8 mouse cellular contexts compared by ENCODE assay signal in the genomic region with DNA sequence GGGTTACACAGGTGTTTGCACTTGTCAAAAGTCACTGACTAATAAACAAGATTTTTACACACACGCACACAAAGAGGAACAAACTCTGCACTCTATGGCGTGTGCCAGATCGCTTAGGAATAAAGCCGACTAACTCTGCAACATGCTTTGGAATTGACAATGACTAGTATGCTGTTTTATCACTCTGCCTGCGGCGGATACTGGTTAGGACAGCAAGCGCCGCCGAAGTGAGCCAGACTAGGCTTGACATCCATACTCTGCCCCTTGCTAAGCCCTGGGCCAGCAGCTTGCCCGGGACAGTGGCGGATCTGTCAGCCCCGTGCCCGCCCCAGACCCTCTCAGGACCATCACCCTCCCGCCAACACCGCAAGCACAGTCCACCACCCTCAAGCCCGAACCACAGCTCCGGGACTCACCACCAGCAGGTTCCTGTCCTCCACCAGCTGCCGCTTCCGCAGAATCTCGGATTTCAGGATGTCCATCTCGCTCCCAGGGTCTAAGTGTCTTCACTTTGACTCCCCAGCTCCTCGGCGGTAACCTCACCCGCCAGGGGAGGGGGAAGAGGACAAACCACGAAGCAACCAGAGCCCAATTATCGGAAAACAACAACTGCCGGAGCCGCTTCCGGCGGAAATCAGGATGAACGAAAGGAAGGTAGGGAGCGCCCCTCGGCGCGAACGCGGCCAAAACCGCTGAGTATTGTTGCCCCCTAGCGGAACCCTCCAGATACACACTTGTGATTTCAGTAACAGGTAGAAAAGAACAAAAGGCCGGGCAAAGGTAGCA. TPM values are rescaled to one million over a fixed set of nuclear protein-coding genes. Genes with fewer than 3 reads are reported as not detected.
DNase-seq lines count a peak whose midpoint lies in the region; ATAC-seq and TF ChIP-seq lines count a peak whose summit lies in the region.

Prpf18 (minus strand) TSS at position 614 of the 786 bp plus-strand sequence.

- no peaks in the 10 kb centered on the region for H3K27me3 ChIP-seq in embryonic facial prominence, embryonic 14.5 days (replicated peaks; ENCODE audit: control insufficient read depth, insufficient read depth, low read length)
- no peaks in the 10 kb centered on the region for H3K27me3 ChIP-seq in limb, embryonic 14.5 days (ENCODE audit: control insufficient read depth, insufficient read depth, low read length)
- H3K27me3 ChIP-seq in midbrain, postnatal 0 days (ENCODE audit: insufficient read depth, low read length): no peaks in the 10 kb centered on the region

- TF ChIP-seq CTCF in midbrain, postnatal 0 days (IDR thresholded peaks at IDR 0.05): peak; percentile 89

- ATAC-seq in embryonic facial prominence, embryonic 14.5 days (ENCODE audit: low read depth): peak; percentile 88
- ATAC-seq in limb, embryonic 14.5 days (ENCODE audit: low FRiP score, low read depth): peak; percentile 87
- ATAC-seq in midbrain, postnatal 0 days (ENCODE audit: low FRiP score): peak; percentile 88

- H3K36me3 ChIP-seq in embryonic facial prominence, embryonic 14.5 days (ENCODE audit: control insufficient read depth, insufficient read depth, low read length): peaks cover 10% of the 10 kb centered on the region
- peaks cover 12% of the 10 kb centered on the region for H3K36me3 ChIP-seq in limb, embryonic 14.5 days (ENCODE audit: control insufficient read depth, insufficient read depth, low read length)
- H3K36me3 ChIP-seq in midbrain, postnatal 0 days (ENCODE audit: insufficient read depth, low read length): peaks cover 3% of the 10 kb centered on the region; the same call in 1 of the 2 replicates

- H3K4me3 ChIP-seq in embryonic facial prominence, embryonic 14.5 days (ENCODE audit: low read depth, low read length): peak within 1 kb of the TSS; percentile 97
- peak within 1 kb of the TSS; percentile 89 for H3K4me3 ChIP-seq in limb, embryonic 14.5 days (replicated peaks; ENCODE audit: low read length)
- peak within 1 kb of the TSS; percentile 59 for H3K4me3 ChIP-seq in midbrain, postnatal 0 days (ENCODE audit: low read depth, low read length)

- H3K4me1 ChIP-seq in embryonic facial prominence, embryonic 14.5 days (ENCODE audit: control insufficient read depth, insufficient read depth, low read length): peaks cover 4% of the 10 kb centered on the region; the same call in 1 of the 2 replicates
- H3K4me1 ChIP-seq in limb, embryonic 14.5 days (ENCODE audit: control insufficient read depth, insufficient read depth, low read length): peaks cover 4% of the 10 kb centered on the region
- peaks cover 3% of the 10 kb centered on the region for H3K4me1 ChIP-seq in midbrain, postnatal 0 days (ENCODE audit: insufficient read depth, low read length)

- peak; percentile 30; the same call in 1 of the 2 replicates for TF ChIP-seq POLR2A in limb, embryonic 14.5 days (IDR thresholded peaks at IDR 0.05; ENCODE audit: borderline replicate concordance, extremely low read depth, insufficient read depth, insufficient read length)

- H3K4me2 ChIP-seq in embryonic facial prominence, embryonic 14.5 days (ENCODE audit: low read depth, low read length): peak within 1 kb of the TSS; percentile 77
- peak within 1 kb of the TSS; percentile 58 for H3K4me2 ChIP-seq in limb, embryonic 14.5 days (replicated peaks; ENCODE audit: low read depth, low read length, severe bottlenecking)
- peak within 1 kb of the TSS; percentile 72 for H3K4me2 ChIP-seq in midbrain, postnatal 0 days (ENCODE audit: low read depth, low read length, poor library complexity, severe bottlenecking)

- peak within 1 kb of the TSS; percentile 63 for H3K27ac ChIP-seq in embryonic facial prominence, embryonic 14.5 days (replicated peaks; ENCODE audit: low read depth, low read length)
- peak within 1 kb of the TSS; percentile 55; the same call in 1 of the 2 replicates for H3K27ac ChIP-seq in limb, embryonic 14.5 days (replicated peaks; ENCODE audit: low read depth, low read length)
- peak within 1 kb of the TSS; percentile 62 for H3K27ac ChIP-seq in midbrain, postnatal 0 days (ENCODE audit: low read depth, low read length)

- H3K9me3 ChIP-seq in embryonic facial prominence, embryonic 14.5 days (ENCODE audit: control insufficient read depth, low read length): no peaks in the 10 kb centered on the region
- no peaks in the 10 kb centered on the region for H3K9me3 ChIP-seq in limb, embryonic 14.5 days (ENCODE audit: control insufficient read depth, low read length)
- H3K9me3 ChIP-seq in midbrain, postnatal 0 days (ENCODE audit: low read length): no peaks in the 10 kb centered on the region

- peak within 1 kb of the TSS; percentile 89 for H3K9ac ChIP-seq in embryonic facial prominence, embryonic 14.5 days (ENCODE audit: low read depth, low read length)
- H3K9ac ChIP-seq in limb, embryonic 14.5 days (ENCODE audit: low read depth, low read length, severe bottlenecking): peak within 1 kb of the TSS; percentile 91
- H3K9ac ChIP-seq in midbrain, postnatal 0 days (replicated peaks; ENCODE audit: low read length, poor library complexity, severe bottlenecking): peak within 1 kb of the TSS; percentile 76

- WGBS in embryonic facial prominence, embryonic 14.5 days: 1% methylated on average over 34 of the region's 40 CpGs
- 1% methylated on average over 40 of the region's 40 CpGs for WGBS in limb, embryonic 14.5 days
- 1% methylated on average over 40 of the region's 40 CpGs for WGBS in midbrain, postnatal 0 days

- DNase-seq in 3T3-L1 (ENCODE audit: low read depth, low spot score): peak; percentile 83
- peak; percentile 63 to 78 for DNase-seq in adrenal gland, postnatal 4 days (ENCODE audit: low spot score in 2 of 2)
- DNase-seq in embryonic facial prominence, embryonic 14.5 days (ENCODE audit: low spot score): peak; percentile 94
- DNase-seq in heart, adult 8-10 months (ENCODE audit: low spot score): peak; percentile 89
- peak; percentile 92 for DNase-seq in kidney, adult 9 months
- peak; percentile 91 for DNase-seq in limb, embryonic 14.5 days (ENCODE audit: low spot score)
- peak; percentile 95 for DNase-seq in midbrain, postnatal 0 days (ENCODE audit: low spot score)
- DNase-seq in spleen, postnatal 14 days (ENCODE audit: low spot score in 2 of 2): peak; percentile 78 to 88

RNA-seq across cellular contexts. Expression of gene Prpf18, which starts in this region (rescaled TPM):
- total RNA-seq in adrenal gland, postnatal 4 days (2021): 10 to 100 TPM; 46.0 to 50.6 TPM
- polyA plus RNA-seq in embryonic facial prominence, embryonic 14.5 days (2014; fragmentation: Nextera tagmentation; extraction: Ambion mirVana): 29.3 and 31.9 TPM in 2 replicates
- total RNA-seq in heart, adult 8-10 months (2022): 10 to 100 TPM; 34.0 to 37.1 (median 35.2) TPM
- 22.7 and 26.2 TPM in 2 replicates for polyA plus RNA-seq in limb, embryonic 14.5 days (2012; rRNA removed)
- polyA plus RNA-seq in limb, embryonic 14.5 days (2014; fragmentation: Nextera tagmentation; extraction: Ambion mirVana): 28.0 and 34.1 TPM in 2 replicates
- 28.2 and 35.8 TPM in 2 replicates for total RNA-seq in midbrain, postnatal 0 days (2014; rRNA removed)
- polyA plus RNA-seq in midbrain, postnatal 0 days (2015; fragmentation: Nextera tagmentation; extraction: Ambion mirVana): 28.6 and 29.2 TPM in 2 replicates

Comparison
In these comparisons a context has a peak if more than half of its experiments do, and no peak if none do; other contexts are left out.
1. Peak in every context shown above with its lines: DNase-seq, ATAC-seq, H3K4me3 ChIP-seq and H3K27ac ChIP-seq.